Mouse (Mus musculus): Measurements from ENCODE around the gene Foxd2.

DNA sequence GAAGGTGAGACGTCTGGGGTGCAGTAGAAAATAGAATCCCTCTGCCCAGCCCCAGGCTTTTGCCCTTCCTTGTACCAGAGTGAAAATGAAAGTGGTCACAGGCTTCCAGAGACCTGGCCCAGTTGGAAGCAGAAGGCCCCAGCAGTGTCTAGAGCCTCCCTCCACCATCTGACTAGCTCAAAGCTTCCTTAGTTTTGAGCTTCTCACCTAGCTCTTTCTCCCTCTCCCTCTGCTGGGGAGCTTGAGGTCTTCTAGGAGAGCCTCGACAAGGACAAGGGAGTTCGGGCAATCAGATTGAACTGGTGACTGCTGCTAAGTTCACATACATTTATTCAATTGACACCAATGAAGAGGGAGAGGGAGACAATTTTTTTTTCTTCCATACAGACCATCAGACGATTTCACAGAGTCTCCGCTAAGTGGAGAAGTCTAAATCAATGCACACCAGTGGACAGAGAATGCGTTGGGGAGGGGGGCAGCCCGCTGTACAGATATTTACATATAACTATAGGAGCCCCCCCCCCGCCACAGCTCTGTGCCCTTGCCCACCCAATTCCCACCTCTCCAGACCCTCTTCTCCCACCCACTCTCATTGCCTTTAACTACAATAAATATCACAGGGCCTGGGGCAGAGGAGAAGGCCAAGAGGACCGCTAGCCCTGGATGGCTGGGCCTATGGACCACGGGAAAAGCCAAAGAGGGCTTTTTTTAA, 2.5 kb downstream of the Foxd2 start:
- TF ChIP-seq CTCF (IDR thresholded peaks at IDR 0.05; ENCODE audit: low read depth, low read length) (no peak), EP300 (IDR thresholded peaks at IDR 0.05; ENCODE audit: insufficient read depth, low read depth, low read length) (no peak), POLR2A (IDR thresholded peaks at IDR 0.05; ENCODE audit: insufficient read depth, low read length) (no peak)

All from ES-Bruce4 (cell line).